Mouse (Mus musculus): ENCODE measurements around the gene Ctbp2.
A peak's percentile ranks its signal among the peaks of the same experiment; 100 is the strongest.
"Not testable (repeated sequence)": the region's sequence is repeated elsewhere in the genome, so short reads cannot be mapped to it uniquely, and the experiment has no call there.

Ctbp2 gene

DNA sequence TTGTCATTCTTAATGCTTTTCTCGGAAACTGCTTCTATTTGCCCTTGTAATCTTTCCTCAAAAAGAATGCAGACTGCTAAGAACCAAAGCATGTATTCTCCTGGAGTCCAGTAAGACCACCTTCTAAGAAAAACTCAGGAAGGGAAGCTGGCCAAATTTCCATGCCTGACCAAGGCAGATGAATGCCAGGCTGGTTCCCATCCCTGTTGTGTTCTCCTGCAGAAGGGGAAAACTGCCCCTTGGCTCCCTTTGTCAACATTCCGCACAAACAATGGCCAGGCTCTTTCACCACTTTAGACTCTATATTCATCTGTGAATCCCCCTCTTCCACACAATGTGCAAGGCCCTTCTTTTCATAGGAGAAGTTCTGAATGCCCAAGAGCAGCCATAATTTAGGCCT, 6.3 kb downstream of the Ctbp2 start:
- DNase-seq = no peak

DNA sequence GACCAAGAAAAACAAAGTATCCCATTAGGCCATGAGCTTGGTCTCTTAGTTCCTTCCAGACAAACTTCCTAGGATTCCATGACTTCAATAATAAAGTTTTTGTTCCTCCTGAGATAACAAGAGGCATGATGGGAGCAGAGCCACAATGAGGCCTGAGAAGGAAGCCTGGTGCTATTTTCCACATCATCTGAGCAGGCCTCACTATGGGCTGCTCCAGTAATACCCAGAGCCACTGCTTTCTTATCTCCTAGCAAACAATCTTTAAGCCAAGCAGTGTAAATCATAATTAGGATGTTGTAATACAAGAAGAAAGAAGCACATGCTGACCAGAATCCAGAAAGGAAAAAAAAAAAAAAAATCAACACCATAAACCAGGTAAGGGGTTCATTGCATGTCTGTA, 7.6 kb downstream of the Ctbp2 start:
- no peak for DNase-seq

DNA sequence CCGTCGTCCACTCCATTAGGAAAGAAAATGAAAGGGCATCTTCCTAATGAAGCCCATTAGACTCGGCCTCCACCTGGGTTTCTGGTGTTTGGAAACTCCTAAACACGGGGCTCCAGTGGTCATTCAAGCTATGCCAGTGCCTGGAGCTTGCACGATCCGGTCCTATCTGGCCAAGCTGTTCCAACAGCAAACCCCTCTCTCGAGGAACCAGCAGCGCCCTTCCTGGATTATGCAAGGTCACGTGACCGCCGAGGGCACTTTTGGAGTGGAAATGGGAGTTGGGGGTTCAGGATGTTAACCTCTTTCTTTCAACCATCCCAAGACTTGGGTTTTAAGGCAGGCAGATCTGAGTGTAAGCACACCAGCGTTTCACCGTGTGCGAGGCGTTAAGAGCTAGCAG, 8.3 kb downstream of the Ctbp2 start:
- DNase-seq = peak; percentile 63

DNA sequence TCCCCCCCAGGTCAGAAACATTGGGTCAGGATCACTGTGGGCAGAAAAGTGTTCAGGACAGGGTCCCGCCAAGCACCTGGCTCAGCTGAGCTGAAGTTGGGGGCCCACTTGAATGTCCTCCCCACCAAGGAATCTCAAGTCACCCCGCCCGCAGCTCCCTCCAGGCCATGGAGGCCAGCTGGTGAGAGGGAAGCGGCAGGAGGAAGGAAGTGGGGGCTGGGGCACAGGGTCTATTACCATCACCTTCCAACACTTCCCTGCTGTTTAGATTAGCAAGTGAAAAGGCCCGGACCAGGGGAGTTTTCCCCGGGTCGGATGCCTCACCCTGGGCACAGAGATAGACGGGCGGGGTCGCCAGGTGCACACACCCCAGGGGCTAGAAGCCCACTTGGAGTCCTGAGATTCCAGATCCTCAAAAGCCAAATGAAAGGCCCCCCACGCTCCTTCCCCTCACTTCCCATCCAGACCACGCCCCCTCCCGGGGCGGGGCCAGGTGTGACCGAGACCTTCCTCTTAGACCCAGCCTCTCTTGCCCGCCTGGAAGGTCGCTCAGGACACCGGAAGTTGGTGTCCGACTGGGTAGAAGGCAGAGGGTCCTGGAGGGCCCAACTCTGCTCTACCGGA, 9.2 kb downstream of the Ctbp2 start:
- peak; percentile 68 for DNase-seq

DNA sequence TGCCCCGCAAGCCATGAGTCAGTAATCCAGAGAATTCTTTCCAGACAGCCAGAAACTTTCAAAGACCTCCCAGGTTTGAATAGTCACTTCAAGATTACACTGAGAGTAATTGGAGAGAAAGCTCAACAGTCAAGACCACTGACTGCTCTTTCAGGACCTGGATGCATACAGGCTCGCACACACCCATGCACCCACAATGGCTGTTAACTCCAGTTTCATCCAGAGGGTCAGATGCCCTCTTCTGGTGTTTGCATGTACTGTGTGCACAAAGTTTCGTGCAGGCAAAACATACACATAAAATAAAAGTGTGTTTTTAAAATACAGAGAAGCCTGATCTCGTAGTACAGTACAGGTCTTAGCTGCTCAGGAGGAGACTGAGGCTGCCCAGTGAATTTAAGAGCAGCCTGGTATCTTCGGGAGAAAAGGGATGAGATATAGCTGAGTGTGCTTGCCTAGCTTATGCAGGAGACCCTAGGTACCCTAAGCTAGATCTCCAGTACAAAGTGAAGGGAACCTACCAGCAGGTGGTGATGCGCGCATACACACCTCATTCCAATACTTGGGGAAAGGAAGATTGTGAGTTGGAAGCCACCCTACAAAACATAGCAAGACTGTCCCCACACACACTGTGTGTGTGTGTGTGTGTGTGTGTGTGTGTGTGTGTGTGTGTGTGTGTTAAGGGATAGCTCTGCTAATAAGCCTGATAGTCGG, 10.8 kb downstream of the Ctbp2 start:
- no peak for DNase-seq

DNA sequence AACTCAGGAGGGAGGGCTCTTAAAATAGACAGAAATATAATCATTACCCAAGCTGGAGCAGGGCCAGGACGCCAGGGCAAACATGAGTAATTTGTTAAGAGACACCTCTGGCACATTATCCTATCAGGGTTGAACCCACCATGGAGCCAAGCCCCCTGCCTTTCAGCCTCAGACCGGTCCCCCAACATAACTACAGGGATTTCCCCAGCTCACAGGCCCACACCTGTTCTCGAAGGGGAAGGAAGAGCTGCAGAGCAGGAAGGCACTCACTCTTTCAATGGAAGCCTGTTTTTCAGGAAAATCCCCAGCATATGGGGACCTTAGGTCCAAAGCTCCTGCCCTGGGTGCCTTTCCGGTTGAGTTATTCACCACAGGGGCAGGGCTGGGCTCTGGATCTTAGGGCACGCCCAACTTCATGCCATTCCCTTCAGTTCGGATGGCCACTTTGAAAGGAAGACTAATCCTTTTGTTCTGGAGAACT, 11.8 kb downstream of the Ctbp2 start:
- no peak for DNase-seq

DNA sequence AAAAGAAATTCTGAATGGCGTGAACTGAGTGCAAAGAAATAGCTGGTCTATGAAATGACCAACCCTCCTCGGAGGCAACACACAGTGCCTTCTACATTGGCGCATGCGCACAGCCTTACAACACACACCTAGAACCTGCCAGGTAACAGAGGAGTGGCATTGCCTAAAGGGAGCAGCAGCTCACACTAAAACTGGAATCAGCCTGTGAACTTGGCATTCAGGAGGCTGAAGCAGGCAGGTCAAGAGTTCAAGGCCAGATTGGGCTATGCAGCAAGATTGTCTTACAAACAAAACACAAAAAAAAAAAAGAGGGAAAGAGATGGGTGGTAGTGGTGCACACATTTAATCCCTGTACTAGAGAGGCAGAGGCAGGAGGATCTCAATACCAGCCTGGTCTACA, 14.7 kb downstream of the Ctbp2 start:
- DNase-seq = no peak

DNA sequence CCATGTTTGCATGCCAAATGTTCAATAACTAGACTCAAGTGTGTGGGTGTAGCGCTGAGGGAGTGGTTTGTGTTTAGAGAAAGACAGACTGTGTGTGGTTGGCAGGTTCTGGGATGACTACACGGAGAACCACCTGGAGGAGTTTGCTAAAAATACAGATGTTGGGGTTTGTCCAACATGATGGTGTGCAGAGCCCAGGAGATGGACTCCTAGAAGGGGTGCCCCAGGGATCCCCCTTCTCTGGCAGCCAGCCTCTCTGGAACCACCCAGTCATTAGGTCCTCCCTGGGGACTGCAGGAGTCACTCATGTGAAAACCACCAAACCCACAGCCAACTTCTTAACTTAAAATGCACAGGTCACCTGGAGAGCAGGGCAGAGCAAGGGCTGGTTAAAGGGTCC, 15.5 kb downstream of the Ctbp2 start:
- no peak for DNase-seq

DNA sequence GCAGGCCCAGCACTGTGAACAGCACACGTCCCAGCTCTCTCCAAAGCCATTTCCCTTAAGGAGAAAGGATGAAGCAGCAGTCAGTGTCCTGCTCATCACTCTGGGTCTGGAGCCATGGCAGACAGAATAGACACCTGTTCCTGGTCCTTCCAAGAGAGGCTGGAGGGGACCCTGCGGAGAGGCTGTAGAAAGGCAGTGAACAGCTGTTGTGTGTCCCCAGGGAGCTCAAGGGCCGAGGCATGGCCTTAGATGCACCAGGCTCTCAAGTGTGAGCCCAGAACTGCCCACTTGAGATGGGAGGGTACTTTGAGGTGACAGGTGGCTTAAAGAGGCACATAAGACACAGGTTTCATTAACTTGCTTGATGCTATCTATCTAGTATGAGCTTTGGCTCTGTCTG, 21.6 kb downstream of the Ctbp2 start:
- no peak for DNase-seq

DNA sequence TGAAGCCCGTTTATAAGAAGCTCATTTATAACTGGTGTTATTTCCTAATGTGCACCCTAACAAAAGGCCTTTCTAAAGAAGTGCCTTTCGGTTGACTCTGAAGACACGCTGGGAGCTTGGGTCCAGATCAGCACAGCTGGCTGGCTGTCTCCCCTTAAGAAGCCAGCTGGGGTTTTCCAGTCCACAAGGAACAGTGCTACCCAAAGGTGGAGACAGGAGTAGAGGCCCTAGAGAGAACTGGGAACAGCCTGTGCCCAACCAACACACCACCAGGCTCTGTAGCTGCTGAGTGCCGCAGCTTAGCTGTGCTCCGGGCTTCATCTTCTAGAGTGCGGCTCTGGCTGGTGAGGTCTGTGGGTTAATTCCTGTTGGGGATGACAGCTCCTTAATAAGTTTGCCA, 23.1 kb downstream of the Ctbp2 start:
- no peak for DNase-seq

DNA sequence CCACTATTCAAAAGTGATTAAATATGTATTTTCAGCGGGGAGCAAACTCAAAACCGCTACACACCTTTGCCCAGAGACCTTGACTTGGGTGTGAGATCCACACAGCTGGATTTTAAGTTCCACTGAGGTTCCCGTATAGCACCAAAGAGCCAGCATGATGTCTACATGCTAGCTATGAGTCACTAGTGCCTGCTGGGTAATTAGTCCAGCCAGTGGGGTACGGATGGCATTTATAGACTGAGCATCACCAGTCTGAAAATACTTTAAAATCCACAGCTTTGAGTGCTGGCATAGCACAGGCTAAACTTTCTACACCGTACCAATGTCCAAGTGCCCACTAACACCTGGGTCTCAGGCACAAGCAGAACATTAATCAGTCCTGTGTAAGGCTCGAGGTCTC, 24.0 kb downstream of the Ctbp2 start:
- DNase-seq = no peak

DNA sequence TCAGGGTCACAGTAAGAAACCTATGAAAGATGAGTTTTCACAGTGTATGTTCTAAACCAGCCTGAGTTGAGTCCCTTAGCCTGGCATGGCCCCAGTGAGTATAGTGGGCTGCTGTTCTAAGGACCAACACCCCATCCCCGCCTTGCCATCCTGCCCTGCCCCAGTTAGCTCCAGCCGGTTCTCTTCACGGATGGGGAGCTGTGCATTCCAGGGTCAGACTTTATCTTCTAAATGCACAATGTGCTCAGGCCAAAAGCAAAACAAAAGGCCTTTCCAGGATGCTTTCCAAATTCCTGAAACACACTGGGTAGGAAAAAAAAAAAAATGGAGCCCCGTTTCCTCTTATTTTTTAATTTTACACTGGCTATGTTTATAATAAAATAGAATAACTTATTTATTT, 24.9 kb downstream of the Ctbp2 start:
- DNase-seq = peak; percentile 55

DNA sequence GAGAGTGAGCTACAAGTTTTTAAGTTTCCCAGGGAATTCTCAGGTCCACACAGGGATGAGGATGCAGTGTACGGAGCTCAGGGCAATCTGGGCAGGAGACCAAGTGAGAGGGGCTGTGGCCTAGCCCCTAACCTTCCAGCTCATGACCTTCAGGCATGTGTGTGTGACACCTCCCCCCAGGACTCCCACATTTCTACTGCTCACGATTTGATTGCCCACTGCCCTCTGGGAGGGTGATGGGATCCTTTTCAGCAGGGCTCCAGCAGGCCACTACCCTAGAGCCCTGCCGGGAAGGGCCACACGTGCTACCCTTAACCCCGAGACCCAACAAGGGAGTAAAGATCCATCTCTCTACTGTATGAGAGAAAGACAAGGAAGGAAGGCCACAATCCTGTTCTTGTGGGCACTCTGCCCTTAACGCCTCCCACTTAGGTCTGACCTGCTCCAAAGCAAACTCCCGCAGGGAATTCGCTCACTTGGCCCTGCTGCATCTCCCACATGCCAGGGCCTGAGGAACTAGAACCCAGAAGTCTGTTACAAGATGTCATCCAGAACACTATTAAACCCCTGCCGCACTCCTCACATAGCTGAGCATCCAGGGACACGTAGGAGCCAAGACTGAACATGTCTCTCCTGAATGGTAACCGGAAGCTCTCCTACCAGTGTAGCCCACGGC, 25.9 kb downstream of the Ctbp2 start:
- no peak for DNase-seq

DNA sequence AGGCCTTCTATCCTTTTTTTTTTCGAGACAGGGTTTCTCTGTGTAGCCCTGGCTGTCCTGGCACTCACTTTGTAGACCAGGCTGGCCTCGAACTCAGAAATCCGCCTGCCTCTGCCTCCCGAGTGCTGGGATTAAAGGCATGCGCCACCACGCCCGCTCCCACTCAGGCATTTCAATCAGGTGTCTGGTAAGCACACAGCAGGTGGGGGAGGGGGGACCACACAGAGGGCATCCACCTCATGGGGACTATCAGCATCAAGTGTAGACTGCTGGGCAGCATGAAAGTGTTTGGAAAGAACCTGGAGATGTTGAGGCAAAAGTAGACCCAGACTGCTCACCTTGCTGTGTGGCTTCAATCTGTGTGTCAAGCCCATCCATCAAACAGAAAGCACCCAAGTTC, 28.5 kb downstream of the Ctbp2 start:
- DNase-seq = not testable (repeated sequence)

DNA sequence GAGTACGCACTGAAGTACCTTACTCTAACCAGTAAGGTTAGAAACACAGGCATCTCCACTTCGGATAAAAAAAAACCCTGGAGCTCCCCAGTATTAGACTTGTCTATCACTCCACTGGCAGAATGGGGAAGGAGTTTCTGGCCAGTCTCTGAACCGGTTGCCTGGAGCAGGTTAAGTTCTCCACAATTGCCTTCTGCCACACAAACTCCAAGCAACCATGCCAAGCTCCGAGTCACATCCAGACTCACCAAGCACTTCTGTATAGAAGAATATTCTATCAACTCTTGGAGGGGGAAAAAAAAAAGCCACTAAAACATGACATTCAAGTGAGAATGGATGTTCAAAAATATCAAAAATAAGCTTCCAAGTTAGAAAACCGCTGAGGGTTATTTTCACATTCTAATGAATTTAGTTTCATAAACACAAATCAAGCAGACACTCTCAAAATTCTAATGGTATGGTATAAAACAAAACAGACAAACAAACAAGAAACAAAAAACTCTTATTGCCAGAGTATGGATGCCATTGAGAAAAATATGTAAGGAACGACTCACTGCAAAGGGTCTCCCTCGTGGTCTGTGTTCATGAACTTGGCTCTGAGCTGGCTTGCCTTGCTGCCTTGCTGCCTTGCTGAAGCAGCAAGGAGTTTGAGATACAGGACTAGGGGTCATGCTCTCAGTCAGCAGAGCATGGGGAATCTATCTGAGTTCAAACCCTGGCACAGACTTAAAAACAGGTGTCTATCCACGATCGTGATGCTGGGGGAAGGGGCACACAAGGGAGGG, 29.3 kb downstream of the Ctbp2 start:
- DNase-seq = no peak

DNA sequence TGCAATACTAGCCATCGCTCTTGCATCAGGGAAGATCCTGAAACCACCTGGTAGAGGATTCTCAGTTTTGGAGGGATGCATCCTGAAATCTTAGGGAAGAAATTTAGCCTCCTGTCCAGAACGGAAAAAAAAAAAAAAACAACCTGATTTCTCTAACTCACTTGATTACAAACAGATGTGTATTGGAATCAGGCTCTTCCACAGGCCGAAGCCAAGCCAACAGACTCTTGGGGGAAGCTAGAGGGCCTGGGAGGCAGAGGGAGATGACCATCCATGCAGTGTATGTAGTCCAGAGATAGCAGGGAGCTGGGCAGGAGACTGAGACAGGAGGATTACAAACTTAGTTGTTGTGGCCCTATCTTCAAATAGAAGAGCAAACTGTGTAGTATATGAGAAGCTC, 30.0 kb downstream of the Ctbp2 start:
- no peak for DNase-seq

DNA sequence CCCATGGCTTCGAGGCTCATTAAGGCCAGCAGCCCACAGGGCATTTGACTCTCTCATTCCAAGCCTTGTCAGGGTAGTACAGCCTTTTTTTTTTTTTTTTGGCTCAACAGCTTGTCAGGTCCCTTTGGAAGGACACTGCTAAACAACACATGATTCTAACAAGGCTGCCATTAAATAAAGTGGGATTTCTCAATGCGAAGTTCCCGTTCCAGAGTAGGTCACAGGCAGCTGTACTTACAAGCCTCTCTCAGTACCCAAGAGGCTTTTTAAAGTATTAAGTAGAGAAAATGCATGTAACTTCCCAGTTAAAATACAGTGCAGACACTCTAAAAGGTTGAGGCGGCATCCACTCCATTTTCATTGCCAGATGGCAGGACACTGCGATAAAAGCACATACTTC, 30.4 kb downstream of the Ctbp2 start:
- DNase-seq = no peak

DNA sequence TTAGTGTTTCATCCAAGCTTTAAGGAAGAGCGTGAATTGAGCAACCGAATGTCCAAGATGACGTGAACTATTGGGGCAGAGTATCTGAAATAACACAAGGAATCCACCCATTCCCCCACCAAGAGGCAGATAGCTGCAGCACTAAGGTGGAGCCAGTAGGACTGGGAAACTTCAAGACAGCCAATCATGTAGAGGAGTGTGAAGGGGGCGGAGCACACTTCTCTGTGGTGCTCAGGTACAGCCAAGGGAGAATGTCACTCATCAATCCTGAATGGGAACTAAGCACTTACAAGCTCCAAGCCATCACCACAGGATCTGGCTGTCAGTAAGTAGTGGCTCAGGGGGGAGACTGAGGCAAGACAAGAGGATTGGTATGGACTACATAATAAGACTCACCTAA, 33.5 kb downstream of the Ctbp2 start:
- DNase-seq = no peak

DNA sequence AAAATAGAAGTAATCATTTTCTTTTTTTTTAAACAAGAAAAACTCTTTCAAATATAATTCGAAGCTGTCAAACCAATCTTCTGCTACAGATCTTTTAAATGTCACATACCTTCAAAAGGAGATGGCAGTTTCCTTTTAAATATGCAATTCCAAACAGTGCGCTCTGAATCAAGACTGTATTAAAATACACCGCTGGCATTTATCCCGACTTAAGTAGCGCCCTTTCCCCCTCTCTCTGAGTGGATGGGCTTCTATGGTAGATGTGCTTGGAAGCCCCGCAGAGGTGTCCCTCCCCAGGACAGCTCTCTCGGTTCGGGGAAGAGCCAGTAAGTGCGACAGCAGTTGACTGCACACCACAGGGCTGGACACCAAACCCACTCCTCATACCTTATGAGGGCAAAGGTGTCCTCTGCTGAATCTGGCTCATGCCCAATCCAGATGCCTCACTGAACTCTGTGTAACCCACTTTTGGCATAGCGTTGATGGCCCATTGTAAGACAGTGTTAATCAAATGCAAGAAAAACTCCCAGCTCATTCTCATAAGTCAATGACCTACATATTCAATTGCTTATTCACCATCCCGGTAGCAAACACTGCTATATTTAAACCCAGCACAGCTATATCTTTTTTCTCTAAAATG, 34.4 kb downstream of the Ctbp2 start:
- no peak for DNase-seq

DNA sequence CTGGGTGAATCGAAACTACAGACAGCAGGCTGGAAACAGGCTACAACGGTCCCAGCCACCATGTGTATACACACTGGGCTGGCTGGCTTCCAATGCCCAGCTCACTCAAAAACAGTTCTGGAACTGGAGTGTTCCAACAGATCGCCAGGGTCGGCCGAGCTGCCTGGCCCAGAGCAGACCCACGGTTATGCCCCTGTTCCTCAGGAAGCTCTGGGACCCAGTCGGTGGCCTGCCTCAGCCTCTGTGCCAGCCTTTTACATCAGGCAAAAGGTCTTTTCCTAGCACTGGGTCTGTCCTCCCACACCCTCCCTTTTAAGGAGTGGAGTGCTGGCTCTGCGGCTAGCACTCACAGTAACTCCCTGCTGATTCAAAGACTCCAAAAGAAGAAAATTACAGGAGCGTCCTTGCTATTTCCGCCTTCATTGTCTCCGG, 35.3 kb downstream of the Ctbp2 start:
- DNase-seq = peak; percentile 90

DNA sequence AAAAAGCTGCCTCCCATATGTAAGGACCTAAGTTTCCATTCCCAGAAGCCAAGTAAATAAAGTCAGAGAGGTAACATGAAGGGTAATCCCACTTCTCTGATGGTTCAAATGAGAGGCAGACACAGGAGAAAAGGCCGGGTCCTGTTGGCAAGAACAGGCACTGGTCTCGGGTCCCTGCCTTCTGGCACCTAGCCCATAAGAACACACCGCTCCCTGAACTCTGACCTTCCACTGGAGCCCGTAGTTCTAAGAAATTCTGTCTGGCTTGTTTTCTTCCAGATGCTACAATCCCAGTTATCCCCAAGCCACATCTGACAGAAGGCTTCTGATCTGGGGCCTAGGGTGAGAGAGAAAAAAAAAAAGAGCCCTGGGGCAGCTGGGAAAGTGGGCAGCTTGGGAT, 35.7 kb downstream of the Ctbp2 start:
- no peak for DNase-seq

DNA sequence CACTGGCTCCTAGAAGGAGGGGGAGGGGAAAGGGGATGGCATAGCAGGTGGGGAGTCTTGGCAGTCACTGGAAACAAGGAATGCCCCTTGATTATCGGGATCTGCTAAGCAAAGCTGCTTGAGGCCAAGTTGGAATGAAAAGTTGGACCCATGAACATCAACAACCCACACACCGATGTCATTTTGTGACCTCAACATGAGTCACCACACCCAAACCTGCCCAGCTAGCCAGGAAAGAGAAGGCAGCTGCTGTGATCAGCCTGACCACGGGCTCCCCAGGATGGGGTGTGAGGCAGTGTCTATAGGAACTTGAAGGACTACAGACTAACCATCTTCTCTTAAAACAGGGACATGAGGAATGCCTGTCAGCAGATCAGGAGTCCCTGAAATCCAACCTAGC, 38.7 kb downstream of the Ctbp2 start:
- DNase-seq = no peak

All from lung, postnatal 36 days (tissue).